Mouse (Mus musculus) forebrain, embryonic 11.5 days (tissue): ENCODE data around the gene Pla1a. TPM values are rescaled to one million over a fixed set of nuclear protein-coding genes. Genes with fewer than 3 reads are reported as not detected.

Experiments used
- ATAC-seq: fragments of 200-750 bp; cut with Nextera tagmentation; replicated peaks from 2 replicates; pipeline ENCODE4 v1.8.0; 2017; ENCODE audit warnings: moderate TSS enrichment; ENCODE audit not compliant: low FRiP score
- DNase-seq: peaks from one replicate; pipeline ENCODE4 v3.0.0-alpha.2; 2017; ENCODE audit warnings: low spot score
- H3K27ac ChIP-seq: fragments of 300-500 bp; sonication (generic); 2 replicates; pipeline ENCODE4 v1.5.1; 2014; ENCODE audit warnings: low read depth, low read length
- H3K27me3 ChIP-seq: fragments of 300-500 bp; sonication (generic); 2 replicates; pipeline ENCODE4 v1.6.1; 2014; ENCODE audit warnings: mild to moderate bottlenecking, low read length, mixed read lengths; ENCODE audit not compliant: control insufficient read depth, insufficient read depth
- H3K36me3 ChIP-seq: fragments of 300-500 bp; sonication (generic); 2 replicates; pipeline ENCODE4 v1.6.1; 2014; ENCODE audit warnings: mild to moderate bottlenecking, low read length, moderate library complexity, mixed read lengths; ENCODE audit not compliant: control insufficient read depth, insufficient read depth
- H3K4me1 ChIP-seq: fragments of 300-500 bp; sonication (generic); replicated peaks from 2 replicates; pipeline ENCODE4 v1.6.1; 2014; ENCODE audit warnings: low read length, mixed read lengths; ENCODE audit not compliant: control insufficient read depth, insufficient read depth
- H3K4me2 ChIP-seq: fragments of 300-500 bp; sonication (generic); 2 replicates; pipeline ENCODE4 v1.6.1; 2014; ENCODE audit warnings: low read depth, mild to moderate bottlenecking, low read length, moderate library complexity, mixed read lengths; ENCODE audit not compliant: severe bottlenecking
- H3K4me3 ChIP-seq: fragments of 300-500 bp; sonication (generic); 2 replicates; pipeline ENCODE4 v1.5.1; 2014; ENCODE audit warnings: low read depth, low read length
- H3K9ac ChIP-seq: fragments of 300-500 bp; sonication (generic); 2 replicates; pipeline ENCODE4 v1.6.1; 2014; ENCODE audit warnings: low read length
- H3K9me3 ChIP-seq: fragments of 300-500 bp; sonication (generic); 2 replicates; pipeline ENCODE4 v1.6.1; 2016; ENCODE audit warnings: low read length, mixed read lengths; ENCODE audit not compliant: control insufficient read depth
- WGBS: fragments of 180-500 bp; shearing (Covaris S2); extraction: QIAGEN DNeasy Blood & Tissue Kit; methylation state at CpG from one replicate; pipeline ENCODE4 v1.1.7; 2014; 5-methylcytosine and 5-hydroxymethylcytosine counted together
- polyA plus RNA-seq: library from polyadenylated mRNA; unstranded; fragments of >200 nt; fragmentation: Nextera tagmentation; extraction: Ambion mirVana; gene quantifications from 2 replicates; pipeline ENCODE4 v1.2.1, GENCODE M21; 2014

Pla1a gene
- polyA plus RNA-seq, 1 experiment from 2014 or later = 0.15 TPM

- H3K27ac ChIP-seq = no peak overlapping the region
- no peak for DNase-seq
These were observed 1.3 kb downstream of the Pla1a start for GRCm38 (mm10) chr16:38431446-38432185.

GRCm38 (mm10) chr16:38425799-38426198 is 7.1 kb downstream of the Pla1a start:
- Histone ChIP-seq H3K36me3 (no peaks in the 10 kb centered on the region), H3K4me1 (no peaks in the 10 kb centered on the region), H3K9me3 (no peaks in the 10 kb centered on the region), H3K27me3 (no peaks in the 10 kb centered on the region), H3K9ac (no peak overlapping the region), H3K27ac (no peak overlapping the region), H3K4me2 (no peak overlapping the region), H3K4me3 (no peak overlapping the region)
- ATAC-seq = no peak
- 85% methylated on average over 1 of the region's 1 CpGs for WGBS
- no peak for DNase-seq

More at GRCm38 (mm10) chr16:38431446-38432185, 1.3 kb downstream of the Pla1a start:
- 40% methylated on average over 13 of the region's 13 CpGs for WGBS
- ATAC-seq = no peak
- no peak overlapping the region for H3K4me2 ChIP-seq
- H3K9me3 ChIP-seq = no peaks in the 10 kb centered on the region
- H3K36me3 ChIP-seq = no peaks in the 10 kb centered on the region
- no peaks in the 10 kb centered on the region for H3K27me3 ChIP-seq
- no peaks in the 10 kb centered on the region for H3K4me1 ChIP-seq
- H3K9ac ChIP-seq = no peak overlapping the region
- H3K4me3 ChIP-seq = no peak overlapping the region

GRCm38 (mm10) chr16:38425374-38425773 is 7.6 kb downstream of the Pla1a start:
- no peaks in the 10 kb centered on the region for H3K36me3 ChIP-seq
- H3K27me3 ChIP-seq = no peaks in the 10 kb centered on the region
- no peak overlapping the region for H3K4me2 ChIP-seq
- no peaks in the 10 kb centered on the region for H3K4me1 ChIP-seq
- WGBS = 88% methylated on average over 2 of the region's 2 CpGs
- H3K4me3 ChIP-seq = no peak overlapping the region
- no peak overlapping the region for H3K9ac ChIP-seq
- no peaks in the 10 kb centered on the region for H3K9me3 ChIP-seq
- DNase-seq (no peak), ATAC-seq (no peak)
- no peak overlapping the region for H3K27ac ChIP-seq

- no peak overlapping the region for H3K27ac ChIP-seq
- H3K4me3 ChIP-seq = no peak overlapping the region
- DNase-seq (no peak), ATAC-seq (no peak)
- no peaks in the 10 kb centered on the region for H3K4me1 ChIP-seq
- 89% methylated on average over 7 of the region's 7 CpGs for WGBS
- no peaks in the 10 kb centered on the region for H3K9me3 ChIP-seq
- H3K9ac ChIP-seq = no peak overlapping the region
- no peaks in the 10 kb centered on the region for H3K27me3 ChIP-seq
- H3K4me2 ChIP-seq = no peak overlapping the region
- no peaks in the 10 kb centered on the region for H3K36me3 ChIP-seq
These were observed 18.0 kb downstream of the Pla1a start for GRCm38 (mm10) chr16:38414953-38415352.

GRCm38 (mm10) chr16:38408416-38408815 is 24.5 kb downstream of the Pla1a start:
- H3K27ac ChIP-seq = no peak overlapping the region
- DNase-seq = no peak
- 96% methylated on average over 8 of the region's 8 CpGs for WGBS
- no peak for ATAC-seq
- H3K9ac ChIP-seq = no peak overlapping the region
- no peaks in the 10 kb centered on the region for H3K9me3 ChIP-seq
- H3K4me2 ChIP-seq = no peak overlapping the region
- no peak overlapping the region for H3K4me3 ChIP-seq
- no peaks in the 10 kb centered on the region for H3K27me3 ChIP-seq
- no peaks in the 10 kb centered on the region for H3K4me1 ChIP-seq
- H3K36me3 ChIP-seq = no peaks in the 10 kb centered on the region

GRCm38 (mm10) chr16:38407584-38407983 is 25.4 kb downstream of the Pla1a start:
- DNase-seq (no peak), ATAC-seq (no peak)
- no peaks in the 10 kb centered on the region for H3K27me3 ChIP-seq
- 38% methylated on average over 5 of the region's 5 CpGs for WGBS
- no peak overlapping the region for H3K4me2 ChIP-seq
- no peak overlapping the region for H3K9ac ChIP-seq
- H3K27ac ChIP-seq = no peak overlapping the region
- no peak overlapping the region for H3K4me3 ChIP-seq
- no peaks in the 10 kb centered on the region for H3K36me3 ChIP-seq
- no peaks in the 10 kb centered on the region for H3K4me1 ChIP-seq
- no peaks in the 10 kb centered on the region for H3K9me3 ChIP-seq

- Histone ChIP-seq H3K27ac (no peak overlapping the region), H3K4me1 (no peaks in the 10 kb centered on the region), H3K27me3 (no peaks in the 10 kb centered on the region), H3K4me3 (no peak overlapping the region), H3K9me3 (no peaks in the 10 kb centered on the region), H3K36me3 (no peaks in the 10 kb centered on the region), H3K9ac (no peak overlapping the region), H3K4me2 (no peak overlapping the region)
- no peak for ATAC-seq
- no peak for DNase-seq
- WGBS = 85% methylated on average over 6 of the region's 6 CpGs
These were observed 26.2 kb downstream of the Pla1a start for GRCm38 (mm10) chr16:38406708-38407107.

- Histone ChIP-seq H3K4me3 (no peak overlapping the region), H3K9ac (no peak overlapping the region), H3K27me3 (no peaks in the 10 kb centered on the region), H3K4me1 (no peaks in the 10 kb centered on the region), H3K4me2 (no peak overlapping the region), H3K36me3 (no peaks in the 10 kb centered on the region), H3K9me3 (no peaks in the 10 kb centered on the region), H3K27ac (no peak overlapping the region)
- DNase-seq (no peak), ATAC-seq (no peak)
- WGBS = 78% methylated on average over 5 of the region's 5 CpGs
These were observed 26.7 kb downstream of the Pla1a start for GRCm38 (mm10) chr16:38406293-38406692.

GRCm38 (mm10) chr16:38403639-38404038 is 29.3 kb downstream of the Pla1a start:
- peaks cover 9% of the 10 kb centered on the region; the same call in 1 of the 2 replicates for H3K4me1 ChIP-seq
- 93% methylated on average over 7 of the region's 7 CpGs for WGBS
- no peak for ATAC-seq

More at GRCm38 (mm10) chr16:38403639-38404038, 29.3 kb downstream of the Pla1a start:
- no peaks in the 10 kb centered on the region for H3K36me3 ChIP-seq
- H3K4me3 ChIP-seq = no peak overlapping the region
- H3K27me3 ChIP-seq = no peaks in the 10 kb centered on the region
- DNase-seq = no peak
- H3K9me3 ChIP-seq = no peaks in the 10 kb centered on the region
- H3K27ac ChIP-seq = no peak overlapping the region
- H3K4me2 ChIP-seq = no peak overlapping the region
- no peak overlapping the region for H3K9ac ChIP-seq
